Mouse (Mus musculus) forebrain, embryonic 12.5 days (tissue): ENCODE results near the gene Dach1. TPM values are rescaled to one million over a fixed set of nuclear protein-coding genes. Genes with fewer than 3 reads are reported as not detected.
A peak's percentile ranks its signal among the peaks of the same experiment; 100 is the strongest.

ENCODE experiments used
- ATAC-seq: fragments of 200-750 bp; cut with Nextera tagmentation; 2 replicates; pipeline ENCODE4 v1.8.0; 2017; ENCODE audit warnings: moderate TSS enrichment; ENCODE audit not compliant: low FRiP score
- H3K27ac ChIP-seq: fragments of 300-500 bp; sonication (generic); 2 replicates; pipeline ENCODE4 v1.5.1; 2016; ENCODE audit warnings: mild to moderate bottlenecking
- H3K27me3 ChIP-seq: fragments of 300-500 bp; sonication (generic); 2 replicates; pipeline ENCODE4 v1.6.1; 2016; ENCODE audit warnings: mild to moderate bottlenecking
- H3K36me3 ChIP-seq: fragments of 300-500 bp; sonication (generic); replicated peaks from 2 replicates; pipeline ENCODE4 v1.6.1; 2016; ENCODE audit warnings: mild to moderate bottlenecking
- H3K4me1 ChIP-seq: fragments of 300-500 bp; sonication (generic); 2 replicates; pipeline ENCODE4 v1.6.1; 2016
- H3K4me2 ChIP-seq: fragments of 300-500 bp; sonication (generic); 2 replicates; pipeline ENCODE4 v1.6.1; 2016; ENCODE audit warnings: mild to moderate bottlenecking, moderate library complexity
- H3K4me3 ChIP-seq: fragments of 300-500 bp; sonication (generic); replicated peaks from 2 replicates; pipeline ENCODE4 v1.5.1; 2016; ENCODE audit warnings: mild to moderate bottlenecking
- H3K9ac ChIP-seq: fragments of 300-500 bp; sonication (generic); 2 replicates; pipeline ENCODE4 v1.6.1; 2016; ENCODE audit warnings: mild to moderate bottlenecking
- H3K9me3 ChIP-seq: fragments of 300-500 bp; sonication (generic); 2 replicates; pipeline ENCODE4 v1.6.1; 2016
- WGBS: fragments of 180-500 bp; shearing (Covaris S2); methylation state at CpG from one replicate; pipeline ENCODE4 v1.1.7; 2016; 5-methylcytosine and 5-hydroxymethylcytosine counted together
- polyA plus RNA-seq: library from polyadenylated mRNA; unstranded; fragments of >200 nt; fragmentation: Nextera tagmentation; extraction: Ambion mirVana; gene quantifications from 2 replicates; pipeline ENCODE4 v1.2.1, GENCODE M21; 2016

Dach1 gene
- 22.5 and 22.8 TPM in 2 replicates for polyA plus RNA-seq

- Histone ChIP-seq H3K4me1 (peaks cover 38% of the 10 kb centered on the region), H3K27me3 (no peaks in the 10 kb centered on the region)
- under 1% methylated on average over 32 of the region's 32 CpGs for WGBS
Observed at GRCm38 (mm10) chr14:98169421-98170076, at the start of gene Dach1. TSS of gene Dach1 (minus strand) at chr14:98169765.

GRCm38 (mm10) chr14:98200089-98200488 is 30.5 kb upstream of the Dach1 start:
- no peaks in the 10 kb centered on the region for H3K27me3 ChIP-seq
- H3K36me3 ChIP-seq = no peaks in the 10 kb centered on the region
- H3K9ac ChIP-seq = no peak overlapping the region
- H3K4me1 ChIP-seq = no peaks in the 10 kb centered on the region
- no peak overlapping the region for H3K4me2 ChIP-seq
- ATAC-seq = no peak
- no peak overlapping the region for H3K4me3 ChIP-seq
- H3K9me3 ChIP-seq = no peaks in the 10 kb centered on the region
- WGBS = 85% methylated on average over 3 of the region's 3 CpGs
- no peak overlapping the region for H3K27ac ChIP-seq

More at GRCm38 (mm10) chr14:98169421-98170076, at the start of gene Dach1:
- peak within 1 kb of the TSS; percentile 90 for H3K4me3 ChIP-seq
- peak within 1 kb of the TSS; percentile 99 for H3K27ac ChIP-seq
- peak within 1 kb of the TSS; percentile 72 for H3K4me2 ChIP-seq
- ATAC-seq = peak; percentile 73
- no peaks in the 10 kb centered on the region for H3K36me3 ChIP-seq
- H3K9me3 ChIP-seq = no peaks in the 10 kb centered on the region
- peak within 1 kb of the TSS; percentile 98 for H3K9ac ChIP-seq

- H3K4me1 ChIP-seq = no peaks in the 10 kb centered on the region
- no peak for ATAC-seq
- no peaks in the 10 kb centered on the region for H3K9me3 ChIP-seq
- H3K27ac ChIP-seq = no peak overlapping the region
- H3K27me3 ChIP-seq = peaks cover 4% of the 10 kb centered on the region; the same call in 1 of the 2 replicates
- no peaks in the 10 kb centered on the region for H3K36me3 ChIP-seq
- 10% methylated on average over 1 of the region's 1 CpGs for WGBS
- H3K9ac ChIP-seq = no peak overlapping the region
- no peak overlapping the region for H3K4me3 ChIP-seq
- no peak overlapping the region for H3K4me2 ChIP-seq
Observed at GRCm38 (mm10) chr14:98181545-98181944, 12.0 kb upstream of the Dach1 start.

GRCm38 (mm10) chr14:98173831-98174230 is 4.3 kb upstream of the Dach1 start:
- WGBS = 7% methylated on average over 2 of the region's 2 CpGs
- peaks cover 4% of the 10 kb centered on the region; the same call in 1 of the 2 replicates for H3K27me3 ChIP-seq
- H3K4me1 ChIP-seq = peaks cover 29% of the 10 kb centered on the region
- no peak overlapping the region for H3K27ac ChIP-seq
- no peak overlapping the region for H3K4me2 ChIP-seq
- H3K9ac ChIP-seq = no peak overlapping the region
- peak; percentile 30; the same call in 1 of the 2 replicates for ATAC-seq
- H3K9me3 ChIP-seq = no peaks in the 10 kb centered on the region
- H3K4me3 ChIP-seq = no peak overlapping the region
- no peaks in the 10 kb centered on the region for H3K36me3 ChIP-seq

- peak overlapping the region; percentile 70 for H3K27ac ChIP-seq
- H3K4me3 ChIP-seq = 0 out of 2 replicates have a peak overlapping the region, but pooled peaks have one; percentile 13
- 1% methylated on average over 5 of the region's 5 CpGs for WGBS
- no peaks in the 10 kb centered on the region for H3K36me3 ChIP-seq
- no peak overlapping the region for H3K9ac ChIP-seq
- H3K9me3 ChIP-seq = no peaks in the 10 kb centered on the region
- ATAC-seq = no peak; the same call in 1 of the 2 replicates
- H3K27me3 ChIP-seq = no peaks in the 10 kb centered on the region
- H3K4me1 ChIP-seq = peaks cover 29% of the 10 kb centered on the region
- H3K4me2 ChIP-seq = peak overlapping the region; percentile 41
Observed at GRCm38 (mm10) chr14:98172394-98172905, 2.9 kb upstream of the Dach1 start.

GRCm38 (mm10) chr14:98171861-98172260 is 2.3 kb upstream of the Dach1 start:
- H3K9ac ChIP-seq = no peak overlapping the region
- H3K4me2 ChIP-seq = peak overlapping the region; percentile 41
- no peak for ATAC-seq
- no peaks in the 10 kb centered on the region for H3K36me3 ChIP-seq
- H3K9me3 ChIP-seq = no peaks in the 10 kb centered on the region
- peaks cover 34% of the 10 kb centered on the region for H3K4me1 ChIP-seq
- H3K27me3 ChIP-seq = no peaks in the 10 kb centered on the region
- WGBS = 2% methylated on average over 5 of the region's 5 CpGs
- peak overlapping the region; percentile 1; the same call in 1 of the 2 replicates for H3K4me3 ChIP-seq
- H3K27ac ChIP-seq = peak overlapping the region; percentile 27

GRCm38 (mm10) chr14:98168908-98169401 is 610 bp downstream of the Dach1 start:
- Histone ChIP-seq H3K27me3 (no peaks in the 10 kb centered on the region), H3K4me2 (peak overlapping the region; percentile 72), H3K4me3 (peak overlapping the region; percentile 90), H3K4me1 (peaks cover 33% of the 10 kb centered on the region), H3K9ac (peak overlapping the region; percentile 98), H3K9me3 (no peaks in the 10 kb centered on the region), H3K27ac (peak overlapping the region; percentile 99), H3K36me3 (no peaks in the 10 kb centered on the region)
- peak; percentile 18 for ATAC-seq
- WGBS = under 1% methylated on average over 45 of the region's 45 CpGs

GRCm38 (mm10) chr14:98168039-98168907 is 1.3 kb downstream of the Dach1 start:
- Histone ChIP-seq H3K4me1 (peaks cover 31% of the 10 kb centered on the region), H3K9ac (peak overlapping the region; percentile 98), H3K9me3 (no peaks in the 10 kb centered on the region), H3K4me3 (peak overlapping the region; percentile 90), H3K27ac (peak overlapping the region; percentile 99), H3K4me2 (peak overlapping the region; percentile 72), H3K36me3 (no peaks in the 10 kb centered on the region), H3K27me3 (no peaks in the 10 kb centered on the region)
- WGBS = under 1% methylated on average over 48 of the region's 48 CpGs
- peak; percentile 45 for ATAC-seq

- peak; percentile 33 for ATAC-seq
- Histone ChIP-seq H3K27me3 (no peaks in the 10 kb centered on the region), H3K36me3 (no peaks in the 10 kb centered on the region), H3K4me2 (peak overlapping the region; percentile 72), H3K27ac (peak overlapping the region; percentile 99), H3K4me1 (peaks cover 25% of the 10 kb centered on the region), H3K9ac (peak overlapping the region; percentile 98), H3K9me3 (no peaks in the 10 kb centered on the region), H3K4me3 (peak overlapping the region; percentile 90)
- WGBS = under 1% methylated on average over 33 of the region's 33 CpGs
Observed at GRCm38 (mm10) chr14:98167186-98168038, 2.2 kb downstream of the Dach1 start.

- H3K4me3 ChIP-seq = peak overlapping the region; percentile 90
- ATAC-seq = no peak
- peak overlapping the region; percentile 72 for H3K4me2 ChIP-seq
- 41% methylated on average over 10 of the region's 10 CpGs for WGBS
- H3K4me1 ChIP-seq = peaks cover 18% of the 10 kb centered on the region; the same call in 1 of the 2 replicates
- no peaks in the 10 kb centered on the region for H3K36me3 ChIP-seq
- peak overlapping the region; percentile 99 for H3K27ac ChIP-seq
- H3K9ac ChIP-seq = peak overlapping the region; percentile 98
- no peaks in the 10 kb centered on the region for H3K9me3 ChIP-seq
- no peaks in the 10 kb centered on the region for H3K27me3 ChIP-seq
Observed at GRCm38 (mm10) chr14:98166318-98166976, 3.1 kb downstream of the Dach1 start.

- ATAC-seq = no peak
- H3K4me1 ChIP-seq = peaks cover 16% of the 10 kb centered on the region
- H3K4me2 ChIP-seq = no peak overlapping the region
- H3K27ac ChIP-seq = no peak overlapping the region
- H3K9ac ChIP-seq = no peak overlapping the region
- no peaks in the 10 kb centered on the region for H3K9me3 ChIP-seq
- H3K27me3 ChIP-seq = no peaks in the 10 kb centered on the region
- WGBS = 54% methylated on average over 7 of the region's 7 CpGs
- H3K36me3 ChIP-seq = no peaks in the 10 kb centered on the region
- H3K4me3 ChIP-seq = no peak overlapping the region
Observed at GRCm38 (mm10) chr14:98156753-98157152, 12.8 kb downstream of the Dach1 start.
